Mouse (Mus musculus): Measurements from ENCODE around the gene Sirt1.

DNA sequence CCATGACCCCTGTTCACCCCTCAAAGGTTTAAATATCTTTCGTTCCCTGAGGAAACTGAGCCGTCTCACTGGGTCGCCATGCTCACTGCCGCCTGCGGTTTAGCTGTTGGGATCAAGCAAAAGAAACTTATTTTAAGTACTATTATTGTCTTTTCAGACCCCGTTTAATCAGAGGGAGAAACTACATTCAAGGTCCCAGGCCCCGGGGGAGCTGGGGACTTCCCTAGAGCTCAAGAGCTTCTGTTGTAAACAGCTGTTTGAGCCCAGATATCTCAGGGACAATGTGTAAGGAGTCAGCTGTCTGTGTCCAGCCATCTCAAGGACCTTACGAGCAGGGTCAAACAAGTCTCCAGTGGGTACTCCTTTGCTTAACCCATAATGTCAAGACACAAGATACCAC, 45.6 kb upstream of the Sirt1 start:
- TF ChIP-seq GATA1 (IDR thresholded peaks at IDR 0.05; ENCODE audit: low read length) (no peak), TAL1 (IDR thresholded peaks at IDR 0.05; ENCODE audit: low read length) (no peak)

Measured in erythroblast, embryonic 14.5 days (primary cell).